Mouse (Mus musculus): ENCODE data around the gene Sprtn. TPM values are rescaled to one million over a fixed set of nuclear protein-coding genes. Genes with fewer than 3 reads are reported as not detected.
A peak's percentile ranks its signal among the peaks of the same experiment; 100 is the strongest.

Sprtn gene
- total and polyA plus RNA-seq, 3 experiments: 27.2 to 31.8 TPM; not detected in 1

- Histone ChIP-seq H3K9me3 (replicated peaks; ENCODE audit: insufficient read depth, low read length) (no peaks in the 10 kb centered on the region), H3K4me1 (ENCODE audit: control insufficient read depth in 1 of 2, insufficient read depth in 2 of 2, low read length in 2 of 2) (peaks cover 2 to 9% of the 10 kb centered on the region in 2 experiments; a peak in 3 of 4 replicates), H3K27me3 (ENCODE audit: control insufficient read depth in 1 of 2, insufficient read depth in 2 of 2, low read length in 2 of 2) (no peaks in the 10 kb centered on the region), H3K9ac (ENCODE audit: control insufficient read depth, low read depth, low read length, poor library complexity, severe bottlenecking) (no peak overlapping the region), H3K4me3 (ENCODE audit: control insufficient read depth in 1 of 2, insufficient read depth in 1 of 2, low read depth in 2 of 2, low read length in 2 of 2) (no peak overlapping the region), H3K27ac (ENCODE audit: control insufficient read depth, low read depth, low read length) (no peak overlapping the region), H3K36me3 (ENCODE audit: control insufficient read depth in 1 of 2, insufficient read depth in 2 of 2, low read length in 2 of 2) (peaks cover 17 to 19% of the 10 kb centered on the region in 2 experiments), H3K79me2 (ENCODE audit: control insufficient read depth, insufficient read depth, low read length, poor library complexity) (peaks cover 63% of the 10 kb centered on the region)
- TF ChIP-seq CTCF (IDR thresholded peaks at IDR 0.05 in 2 of 3, conservative IDR thresholded peaks at IDR 0.05 in 1 of 3; ENCODE audit: control insufficient read depth in 1 of 3, insufficient read depth in 1 of 3, low read depth in 2 of 3, low read length in 3 of 3, poor library complexity in 1 of 3, severe bottlenecking in 1 of 3) (peak; percentile 56 to 70 (median 62)), CHD2 (IDR thresholded peaks at IDR 0.05; ENCODE audit: low read length) (no peak), JUND (IDR thresholded peaks at IDR 0.05; ENCODE audit: low read depth, low read length) (no peak), POLR2AphosphoS2 (IDR thresholded peaks at IDR 0.05; ENCODE audit: low read length) (no peak), TAL1 (IDR thresholded peaks at IDR 0.05; ENCODE audit: low read length) (no peak), POLR2A (IDR thresholded peaks at IDR 0.05; ENCODE audit: control insufficient read depth in 1 of 2, insufficient read depth in 1 of 2, low read depth in 1 of 2, low read length in 2 of 2, poor library complexity in 1 of 2) (no peak), BHLHE40 (IDR thresholded peaks at IDR 0.05; ENCODE audit: borderline replicate concordance, low read depth, low read length) (no peak), SIN3A (IDR thresholded peaks at IDR 0.05; ENCODE audit: low read length) (no peak), GATA1 (IDR thresholded peaks at IDR 0.05; ENCODE audit: low read depth, low read length) (no peak), TCF12 (IDR thresholded peaks at IDR 0.05; ENCODE audit: low read depth, low read length) (no peak), HCFC1 (IDR thresholded peaks at IDR 0.05; ENCODE audit: low read depth, low read length) (no peak), ELF1 (IDR thresholded peaks at IDR 0.05; ENCODE audit: low read depth, low read length) (no peak), KAT2A (conservative IDR thresholded peaks at IDR 0.05; ENCODE audit: low read depth, low read length) (no peak), NRF1 (IDR thresholded peaks at IDR 0.05; ENCODE audit: insufficient read depth, low read depth, low read length, poor library complexity, severe bottlenecking) (no peak), EP300 (IDR thresholded peaks at IDR 0.05; ENCODE audit: low read depth in 1 of 2, low read length in 2 of 2) (no peak), USF1 (IDR thresholded peaks at IDR 0.05; ENCODE audit: low read depth, low read length) (no peak), MAX (IDR thresholded peaks at IDR 0.05; ENCODE audit: low read length) (no peak), ZC3H11A (IDR thresholded peaks at IDR 0.05; ENCODE audit: low read depth, low read length) (no peak), UBTF (IDR thresholded peaks at IDR 0.05; ENCODE audit: borderline replicate concordance, insufficient read depth, low read depth, low read length) (no peak), ZKSCAN1 (IDR thresholded peaks at IDR 0.05; ENCODE audit: low read depth, low read length) (no peak), SMC3 (IDR thresholded peaks at IDR 0.05; ENCODE audit: low read depth, low read length) (peak; percentile 65), POLR2AphosphoS5 (IDR thresholded peaks at IDR 0.05; ENCODE audit: borderline replicate concordance, low read depth, low read length) (no peak), MXI1 (IDR thresholded peaks at IDR 0.05; ENCODE audit: low read depth, low read length) (no peak), MEF2A (IDR thresholded peaks at IDR 0.05; ENCODE audit: extremely low read depth, insufficient replicate concordance, low read depth, low read length, poor library complexity, severe bottlenecking) (no peak), ZNF384 (IDR thresholded peaks at IDR 0.05; ENCODE audit: low read depth, low read length) (no peak), RAD21 (IDR thresholded peaks at IDR 0.05; ENCODE audit: low read depth, low read length) (peak; percentile 38)
- peak; percentile 57 for DNase-seq (ENCODE audit: low read depth, low spot score)
Observed at GRCm38 (mm10) chr8:124859466-124859865, 38.2 kb upstream of the Sprtn start.

All from MEL (cell line).